Mouse (Mus musculus) heart, adult 2 months (tissue): ENCODE measurements around the gene Aldoart1. TPM values are rescaled to one million over a fixed set of nuclear protein-coding genes. Genes with fewer than 3 reads are reported as not detected.

Experiments
- DNase-seq, 2 experiments: peaks; one replicate each; pipeline ENCODE4 v3.0.0; 2021
- H3K27ac ChIP-seq: fragments of 200-600 bp; 2 replicates; pipeline ENCODE4 v1.8.1; 2022
- H3K27me3 ChIP-seq: fragments of 200-500 bp; 2 replicates; pipeline ENCODE4 v1.6.1; 2012; ENCODE audit warnings: mild to moderate bottlenecking, low read length, inconsistent platforms, mixed read lengths; ENCODE audit not compliant: control insufficient read depth, insufficient read depth
- H3K36me3 ChIP-seq: fragments of 200-500 bp; 2 replicates; pipeline ENCODE4 v1.6.1; 2012; ENCODE audit warnings: low read length, inconsistent platforms; ENCODE audit not compliant: control insufficient read depth, insufficient read depth
- H3K4me1 ChIP-seq: fragments of 200-500 bp; 2 replicates; pipeline ENCODE4 v1.6.1; 2011; ENCODE audit warnings: low read length; ENCODE audit not compliant: control insufficient read depth, insufficient read depth
- H3K4me3 ChIP-seq: fragments of 200-600 bp; 2 replicates; pipeline ENCODE4 v1.8.1; 2022
- H3K79me2 ChIP-seq: fragments of 200-500 bp; replicated peaks from 2 replicates; pipeline ENCODE4 v1.6.1; 2012; ENCODE audit warnings: mild to moderate bottlenecking, inconsistent platforms, low read length, moderate library complexity, mixed read lengths; ENCODE audit not compliant: control insufficient read depth, insufficient read depth
- H3K9ac ChIP-seq: fragments of 200-500 bp; 2 replicates; pipeline ENCODE4 v1.6.1; 2012; ENCODE audit warnings: low read depth, mild to moderate bottlenecking, control low read depth, inconsistent platforms, low read length, mixed read lengths
- CTCF ChIP-seq: fragments of 200-600 bp; IDR thresholded peaks from 2 replicates; pipeline ENCODE4 v1.8.1; 2022; ENCODE audit warnings: antibody characterized with exemption, mild to moderate bottlenecking, moderate library complexity
- EP300 ChIP-seq: fragments of 200-500 bp; IDR thresholded peaks from 2 replicates; pipeline ENCODE4 v1.6.1; 2011; ENCODE audit warnings: low read depth, low read length, control low read depth; ENCODE audit not compliant: insufficient read depth
- POLR2A ChIP-seq: fragments of 200-500 bp; IDR thresholded peaks from 2 replicates; pipeline ENCODE4 v1.6.1; 2011; ENCODE audit warnings: mild to moderate bottlenecking, low read depth, low read length, control low read depth; ENCODE audit not compliant: insufficient read depth
- WGBS: fragments of 180-500 bp; shearing (Covaris S2); methylation state at CpG from one replicate; pipeline ENCODE4 v1.1.7; 2018; 5-methylcytosine and 5-hydroxymethylcytosine counted together
- intact Hi-C: fragments of 180-260 bp; cut with DNase I; formaldehyde crosslinking; loops from one replicate; pipeline ENCODE4 v1.15.1; 2025
- polyA plus RNA-seq: library from polyadenylated mRNA; depleted of rRNA; stranded (reverse); fragments of >200 nt; gene quantifications from 2 replicates; pipeline ENCODE4 v1.2.3, GENCODE M21; 2012
- total RNA-seq, 2 experiments: library from RNA; stranded (reverse); gene quantifications; 2 replicates each; pipeline ENCODE4 v1.2.3; 2021

The Aldoart1 gene
- total and polyA plus RNA-seq, 3 experiments = 0.21 TPM; not detected in 2

- H3K27me3 ChIP-seq = no peaks in the 10 kb centered on the region
- WGBS = 62% methylated on average over 1 of the region's 1 CpGs
- DNase-seq = no peak
- no peak overlapping the region for H3K9ac ChIP-seq
- no peaks in the 10 kb centered on the region for H3K79me2 ChIP-seq
- H3K27ac ChIP-seq = no peak overlapping the region
- H3K4me1 ChIP-seq = no peaks in the 10 kb centered on the region
- intact Hi-C loops = no loop called here
- H3K36me3 ChIP-seq = no peaks in the 10 kb centered on the region
- TF ChIP-seq POLR2A = no peak
- no peak for TF ChIP-seq CTCF
- TF ChIP-seq EP300 = no peak
- H3K4me3 ChIP-seq = no peak overlapping the region
These were observed 17.0 kb downstream of the Aldoart1 start for GRCm38 (mm10) chr4:72835400-72835799.

GRCm38 (mm10) chr4:72800816-72801215, 51.6 kb downstream of the Aldoart1 start:
- intact Hi-C loops = no loop called here
- Histone ChIP-seq H3K36me3 (no peaks in the 10 kb centered on the region), H3K4me1 (no peaks in the 10 kb centered on the region), H3K9ac (no peak overlapping the region), H3K4me3 (no peak overlapping the region), H3K79me2 (no peaks in the 10 kb centered on the region), H3K27me3 (no peaks in the 10 kb centered on the region), H3K27ac (no peak overlapping the region)
- WGBS = 62% methylated on average over 1 of the region's 1 CpGs
- DNase-seq = no peak
- no peak for TF ChIP-seq EP300
- no peak for TF ChIP-seq POLR2A
- no peak for TF ChIP-seq CTCF
